Mouse (Mus musculus) olfactory bulb, adult 2 months (tissue): ENCODE measurements around the gene Spata31d1b. TPM values are rescaled to one million over a fixed set of nuclear protein-coding genes. Genes with fewer than 3 reads are reported as not detected.

ENCODE experiments used
- H3K27ac ChIP-seq: fragments of 200-500 bp; 2 replicates; pipeline ENCODE4 v1.5.1; 2012; ENCODE audit warnings: low read depth, low read length; ENCODE audit not compliant: insufficient read depth
- H3K4me1 ChIP-seq: fragments of 200-500 bp; 2 replicates; pipeline ENCODE4 v1.6.1; 2012; ENCODE audit warnings: low read length; ENCODE audit not compliant: control insufficient read depth, insufficient read depth
- H3K4me3 ChIP-seq: fragments of 200-500 bp; 2 replicates; pipeline ENCODE4 v1.5.1; 2012; ENCODE audit warnings: mild to moderate bottlenecking, low read depth, low read length, moderate library complexity; ENCODE audit not compliant: insufficient read depth
- CTCF ChIP-seq: fragments of 200-500 bp; IDR thresholded peaks from 2 replicates; pipeline ENCODE4 v1.5.1; 2012; ENCODE audit warnings: low read depth, mild to moderate bottlenecking, low read length, moderate library complexity; ENCODE audit not compliant: insufficient read depth
- POLR2A ChIP-seq: fragments of 200-500 bp; IDR thresholded peaks from 2 replicates; pipeline ENCODE4 v1.6.1; 2012; ENCODE audit warnings: mild to moderate bottlenecking, low read depth, low read length, moderate library complexity; ENCODE audit not compliant: insufficient read depth
- WGBS: fragments of 180-500 bp; shearing (Covaris S2); methylation state at CpG from one replicate; pipeline ENCODE4 v1.1.7; 2018; 5-methylcytosine and 5-hydroxymethylcytosine counted together
- polyA plus RNA-seq: library from polyadenylated mRNA; stranded (reverse); fragments of >200 nt; gene quantifications from 2 replicates; pipeline ENCODE4 v1.2.4, GENCODE M21; 2012; ENCODE audit warnings: low replicate concordance; ENCODE audit not compliant: missing spikeins, insufficient read depth, insufficient read length

Spata31d1b gene
- polyA plus RNA-seq, 1 experiment: not detected

- H3K27ac ChIP-seq: no peak overlapping the region
- H3K4me1 ChIP-seq: peaks cover 18% of the 10 kb centered on the region
- no peak overlapping the region for H3K4me3 ChIP-seq
- WGBS: 72% methylated on average over 11 of the region's 11 CpGs
- TF ChIP-seq CTCF (no peak), POLR2A (no peak)
Measured at GRCm38 (mm10) chr13:59766786-59767515, 54.9 kb downstream of the Spata31d1b start.

- WGBS: 17% methylated on average over 13 of the region's 13 CpGs
- H3K27ac ChIP-seq: no peak overlapping the region
Measured at GRCm38 (mm10) chr13:59768531-59768930, 56.4 kb downstream of the Spata31d1b start.

More at GRCm38 (mm10) chr13:59768531-59768930, 56.4 kb downstream of the Spata31d1b start:
- Histone ChIP-seq H3K4me1 (peaks cover 18% of the 10 kb centered on the region), H3K4me3 (peak overlapping the region; percentile 30)
- TF ChIP-seq POLR2A (no peak), CTCF (no peak)

Other genes with a start within 250 kb of the Spata31d1b start
- not detected in 2 replicates for gene Agtpbp1, start 127.1 kb upstream of the Spata31d1b start, polyA plus RNA-seq
- not detected in 2 replicates for gene Naa35, start 127.0 kb upstream of the Spata31d1b start, polyA plus RNA-seq
- not detected in 2 replicates for gene Golm1, start 36.5 kb upstream of the Spata31d1b start, polyA plus RNA-seq
- not detected in 2 replicates for gene 4921517D22Rik, start 18.2 kb upstream of the Spata31d1b start, polyA plus RNA-seq
- gene Spata31d1a, start 2.0 kb upstream of the Spata31d1b start, polyA plus RNA-seq: not detected in 2 replicates
- gene Spata31d1d, start 19.5 kb downstream of the Spata31d1b start, polyA plus RNA-seq: not detected in 2 replicates
- not detected in 2 replicates for gene 1700014D04Rik, start 34.5 kb downstream of the Spata31d1b start, polyA plus RNA-seq
- gene Isca1, start 57.5 kb downstream of the Spata31d1b start, polyA plus RNA-seq: not detected in 2 replicates
- gene Gm49354, start 70.0 kb downstream of the Spata31d1b start, polyA plus RNA-seq: not detected in 2 replicates
- 457 TPM in 1 of 2 replicates, not detected in the other for gene Tut7, start 110.9 kb downstream of the Spata31d1b start, polyA plus RNA-seq